Mouse (Mus musculus): ENCODE data around the gene Gpam.

- TF ChIP-seq CTCF (IDR thresholded peaks at IDR 0.05; ENCODE audit: low read depth, low read length) (no peak), GATA2 (IDR thresholded peaks at IDR 0.05; ENCODE audit: borderline replicate concordance, low read depth, low read length) (no peak), POLR2AphosphoS5 (IDR thresholded peaks at IDR 0.05; ENCODE audit: insufficient replicate concordance, low read depth, low read length) (no peak), TAL1 (conservative IDR thresholded peaks at IDR 0.05; ENCODE audit: low read depth, low read length) (no peak), GATA1 (IDR thresholded peaks at IDR 0.05; ENCODE audit: borderline replicate concordance, low read length) (no peak)
Measured at GRCm38 (mm10) chr19:55115532-55115931, 11.5 kb downstream of the Gpam start.

Measured in G1E (cell line).